Mouse (Mus musculus) lung, postnatal 0 days (tissue): Measurements from ENCODE around the gene Rnase13.
A peak's percentile ranks its signal among the peaks of the same experiment; 100 is the strongest.

ENCODE experiments used
- CTCF ChIP-seq: IDR thresholded peaks from 2 replicates; pipeline ENCODE4 v1.5.1; 2016; ENCODE audit warnings: antibody characterized with exemption, mild to moderate bottlenecking
- EP300 ChIP-seq: IDR thresholded peaks from 2 replicates; pipeline ENCODE4 v1.6.1; 2016; ENCODE audit warnings: antibody characterized with exemption, mild to moderate bottlenecking, control low read depth

DNA sequence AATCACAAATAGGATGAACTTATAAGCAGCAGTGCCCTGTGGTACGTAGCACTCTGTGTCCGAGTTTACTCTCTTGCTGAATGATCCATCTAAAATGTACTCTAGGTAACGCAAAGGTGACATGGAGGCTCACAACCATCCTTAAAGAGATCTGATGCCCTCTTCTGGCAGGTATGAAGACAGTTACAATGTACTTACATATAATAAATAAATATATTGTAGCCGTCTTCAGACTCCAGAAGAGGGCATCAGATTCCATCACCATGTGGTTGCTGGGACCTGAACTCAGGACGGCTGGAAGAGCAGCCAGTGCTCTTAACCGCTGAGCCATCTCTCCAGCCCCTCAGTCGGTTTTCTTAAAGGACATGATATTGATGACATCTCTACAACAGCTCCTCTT lies 17.9 kb downstream of the Rnase13 start:
- TF ChIP-seq CTCF (peak; percentile 67), EP300 (no peak)
